Mouse (Mus musculus) heart, adult 9 months (tissue): ENCODE data around the gene B3galt2.

Experiments used
- DNase-seq, 2 experiments: peaks; one replicate each; pipeline ENCODE4 v3.0.0; 2022; ENCODE audit warnings: low spot score in 2 of 2

The B3galt2 gene

DNA sequence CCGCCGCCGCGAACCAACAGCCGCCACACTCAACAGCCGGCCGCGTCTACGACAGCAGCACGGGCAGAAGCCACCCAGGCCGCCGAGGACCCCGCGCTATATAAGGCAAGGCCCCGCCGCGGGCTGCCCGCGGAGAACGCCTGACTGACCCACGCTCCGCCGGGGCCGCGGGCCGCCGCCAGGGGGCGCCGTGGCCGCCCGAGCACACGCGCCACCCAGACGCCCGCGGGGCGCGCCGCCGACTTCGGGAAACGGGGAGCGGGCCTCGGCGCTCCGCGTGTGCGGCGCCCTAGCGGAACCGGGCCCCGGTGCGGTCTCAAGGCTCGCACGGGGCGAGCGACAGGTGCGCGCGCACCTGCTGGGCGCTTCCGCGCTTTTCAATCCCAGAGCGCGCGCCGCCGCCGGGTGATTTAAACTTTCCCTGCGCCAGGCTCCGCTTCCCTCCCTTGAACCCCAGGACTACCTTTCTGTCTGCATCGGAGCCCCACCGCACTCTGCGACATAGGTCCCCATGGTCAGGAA, 62.3 kb downstream of the B3galt2 start, which contains the start of gene Cdc73:
Gene Cdc73 (minus strand): TSS at position 153 of the 522 bp plus-strand sequence.
- DNase-seq, result peak; percentile 91 to 92
